Mouse (Mus musculus): ENCODE data around the gene Rims1.

The Rims1 gene

GRCm38 (mm10) chr1:22805726-22806625, at the start of gene Rims1:
Gene Rims1, minus strand, starts transcription at chr1:22805994.
- peak; percentile 75 for DNase-seq

- DNase-seq: no peak
Measured at GRCm38 (mm10) chr1:22806626-22807096, 867 bp upstream of the Rims1 start.

DNA sequence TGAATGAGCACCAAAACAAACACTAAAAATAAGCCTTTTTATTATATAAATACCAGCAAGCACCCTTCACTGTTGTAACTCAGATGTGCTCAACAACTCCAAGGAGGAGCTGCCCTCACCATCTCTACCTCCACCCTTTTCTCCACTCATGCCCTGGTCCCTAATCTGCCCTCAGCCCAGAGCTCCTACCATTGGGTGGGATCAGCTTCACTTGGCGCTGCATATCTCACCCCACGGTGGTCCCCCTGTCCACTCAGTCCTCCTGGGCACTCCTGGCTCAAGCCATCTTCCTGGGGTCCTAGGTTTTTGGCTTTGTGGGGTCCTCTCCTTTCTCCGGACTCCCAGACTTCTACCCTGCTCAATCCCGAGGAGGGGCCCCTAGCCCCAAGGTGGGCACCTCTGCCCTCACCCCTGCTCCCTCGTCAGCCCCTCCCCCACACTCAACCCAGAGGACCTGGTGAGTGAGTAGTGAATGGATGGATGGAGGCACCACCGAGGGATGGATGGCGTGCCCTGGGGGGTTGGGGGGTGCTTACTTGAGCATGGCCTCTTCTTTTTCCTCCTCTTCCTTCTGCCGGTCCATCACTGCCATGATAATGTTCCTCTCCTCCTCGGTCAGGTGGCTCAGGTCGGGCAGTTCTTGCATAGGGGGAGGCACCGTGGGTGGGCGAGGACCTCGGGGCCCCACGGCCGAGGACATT, 619 bp downstream of the Rims1 start:
- DNase-seq: no peak

DNA sequence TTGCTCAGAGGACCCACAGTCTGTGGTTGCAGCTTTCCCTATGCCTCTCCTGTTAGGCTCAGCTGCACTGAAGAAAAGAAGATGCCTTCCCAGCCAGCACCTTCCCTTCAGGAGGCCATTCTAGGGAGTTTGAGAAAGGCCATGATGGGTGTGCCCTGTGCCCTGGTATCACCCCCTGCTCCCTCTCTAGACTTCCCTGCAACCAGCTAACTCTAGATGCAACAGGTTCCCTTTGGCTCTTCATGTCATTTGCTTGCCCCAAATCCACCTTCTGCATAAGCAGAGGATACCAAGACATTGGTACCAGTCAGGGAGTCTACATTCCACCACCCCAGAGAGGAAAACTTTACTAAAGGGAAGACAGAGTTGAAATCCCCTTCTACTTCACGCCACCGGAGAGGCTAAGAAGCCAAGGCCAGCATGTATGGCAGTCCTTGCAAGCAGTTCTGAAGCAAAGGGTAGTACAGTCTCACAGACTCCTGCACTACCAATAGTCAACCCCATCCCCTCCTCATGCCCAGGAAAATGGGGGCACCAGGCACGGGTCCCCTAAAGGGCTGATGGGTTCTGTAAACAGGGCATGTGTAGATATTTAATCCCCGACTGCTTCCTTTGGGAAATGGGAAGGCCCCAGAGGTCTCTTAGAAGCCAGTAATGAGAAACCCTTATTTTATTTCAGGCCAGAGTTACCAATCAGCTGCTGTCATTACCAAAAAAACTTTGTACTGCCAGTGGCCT, 1.5 kb downstream of the Rims1 start:
- no peak for DNase-seq

DNA sequence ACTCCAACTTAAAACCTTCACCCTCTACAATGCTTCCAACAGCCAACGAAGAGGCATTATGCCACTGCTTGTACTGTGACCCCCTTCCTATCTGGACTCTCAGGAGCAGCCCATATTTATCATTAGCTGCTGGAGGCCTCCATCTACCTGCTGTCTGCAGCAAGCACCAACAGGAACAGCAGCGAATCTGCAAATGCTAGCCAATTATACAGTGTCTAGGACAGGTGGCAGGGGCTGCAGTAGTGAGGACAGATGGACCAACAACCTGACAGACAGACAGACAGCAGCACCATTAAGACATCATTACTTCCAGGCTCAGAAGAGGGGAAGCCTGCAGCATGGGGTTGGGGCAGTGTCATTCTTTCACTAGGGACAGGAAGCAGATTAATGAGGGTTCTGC, 2.3 kb downstream of the Rims1 start:
- no peak for DNase-seq

GRCm38 (mm10) chr1:22800276-22800675, 5.5 kb downstream of the Rims1 start:
- no peak for DNase-seq

DNA sequence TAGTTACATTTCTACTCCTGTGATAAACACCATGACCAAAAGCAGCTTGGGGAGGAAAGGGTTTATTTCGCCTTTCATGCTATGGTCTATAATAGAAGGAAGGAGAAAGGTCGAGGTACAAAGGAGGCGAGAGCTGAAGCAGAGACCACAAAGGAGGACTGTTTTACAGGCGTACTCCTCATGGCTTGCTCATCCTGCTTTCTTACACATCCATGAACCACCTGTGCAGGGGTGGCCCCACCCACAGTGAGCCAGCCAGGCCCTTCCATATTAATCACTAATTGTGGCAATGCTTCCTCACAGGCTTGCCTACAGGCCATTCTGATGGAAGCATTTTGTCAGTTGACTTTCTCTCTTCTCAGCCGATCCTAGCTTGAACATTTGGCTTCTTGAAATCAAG, 8.7 kb downstream of the Rims1 start:
- DNase-seq: no peak

DNA sequence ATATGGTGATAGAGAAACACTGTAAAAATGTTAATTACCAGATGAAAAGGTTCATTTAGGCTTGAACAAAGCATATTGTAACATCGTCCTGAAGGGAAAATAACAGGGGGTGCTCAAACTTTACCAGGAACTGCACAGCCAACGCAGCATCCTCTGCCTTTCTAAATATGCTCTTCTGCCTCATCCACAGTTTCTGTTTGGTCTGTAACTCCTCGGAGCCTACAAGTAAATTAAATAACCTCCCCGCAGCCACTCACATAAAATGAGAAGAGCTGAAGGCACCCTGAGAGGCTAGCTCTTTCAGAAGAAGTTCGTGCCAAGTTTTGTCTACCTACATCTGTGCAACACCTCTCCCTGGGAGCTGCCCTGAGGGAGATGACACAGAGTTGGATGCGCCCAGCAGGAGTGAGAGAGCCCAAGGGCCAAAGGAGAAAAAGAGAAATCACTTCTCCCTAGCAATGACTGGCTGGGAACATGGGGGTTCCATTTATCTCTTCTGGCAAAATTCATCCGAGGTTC, 16.3 kb downstream of the Rims1 start:
- DNase-seq: no peak

GRCm38 (mm10) chr1:22787616-22788015, 18.2 kb downstream of the Rims1 start:
- DNase-seq: no peak

DNA sequence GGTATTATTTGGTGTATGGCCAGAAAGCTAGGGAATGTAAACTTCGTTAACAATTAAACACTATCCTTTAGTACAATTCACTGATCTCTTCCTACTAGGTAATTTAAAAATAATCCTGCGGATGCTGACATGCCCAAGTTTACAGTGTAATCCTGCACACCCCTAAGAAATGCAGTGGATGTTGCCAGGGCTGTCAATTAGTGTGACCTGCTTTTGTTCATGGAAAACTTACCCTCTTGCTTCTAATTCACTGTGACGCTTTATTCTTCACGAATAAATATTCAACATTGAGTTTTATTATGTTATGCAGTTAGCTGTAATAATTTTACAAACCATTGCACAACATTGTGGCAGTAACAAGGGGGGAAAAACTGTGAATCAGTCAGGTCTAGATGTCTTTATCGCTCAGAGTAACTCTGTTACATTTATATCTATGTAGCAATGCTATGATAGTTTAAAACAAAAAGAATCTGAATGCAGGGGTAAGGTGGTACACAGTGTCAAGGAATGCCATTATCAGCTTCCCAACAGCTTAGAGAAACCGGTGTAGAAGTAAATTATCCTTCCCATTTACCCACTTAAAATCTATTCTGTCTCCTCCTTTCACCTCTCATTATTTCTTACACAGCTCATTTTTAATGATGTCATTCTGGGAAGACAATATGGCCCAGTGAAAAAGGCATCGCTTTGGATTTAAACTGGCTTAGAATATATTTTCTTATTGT, 35.1 kb downstream of the Rims1 start:
- DNase-seq: no peak

DNA sequence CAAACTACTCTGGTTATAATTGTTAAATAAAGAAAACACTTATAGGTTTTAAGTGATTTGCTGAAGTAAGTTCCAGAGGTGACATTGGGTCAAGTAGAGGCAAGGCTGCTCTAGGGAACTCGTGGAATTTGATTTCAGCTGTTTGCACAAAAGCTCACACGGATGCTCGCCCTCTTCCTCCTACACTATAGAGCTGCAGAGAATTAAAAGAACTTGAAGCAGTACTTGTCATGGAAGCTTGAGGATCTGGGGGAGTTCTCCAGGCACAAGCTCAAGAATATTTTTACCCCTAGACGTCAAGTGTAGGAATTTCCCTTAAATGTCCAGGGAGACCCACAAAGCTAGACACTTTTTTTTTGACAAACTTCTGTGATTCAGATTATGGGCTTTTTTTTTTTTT, 42.4 kb downstream of the Rims1 start:
- DNase-seq: no peak

DNA sequence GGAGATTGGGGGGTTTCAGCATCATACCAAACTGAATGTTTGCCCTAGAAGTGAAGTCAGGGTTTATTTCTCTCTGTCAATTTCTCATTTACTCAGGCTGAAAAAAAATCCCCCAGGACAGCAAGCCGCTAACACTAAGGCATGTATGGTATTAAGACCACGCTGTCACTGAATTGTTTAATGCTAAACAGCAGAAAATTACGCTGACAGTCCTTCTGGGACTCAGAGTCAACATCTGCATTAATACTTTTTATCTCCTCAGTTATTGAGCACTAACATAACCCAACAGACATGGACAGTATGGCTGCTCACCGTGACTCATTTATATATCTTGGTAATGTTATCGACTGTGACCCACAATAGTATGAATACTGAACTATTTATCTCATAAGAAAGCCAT, 43.0 kb downstream of the Rims1 start:
- no peak for DNase-seq

DNA sequence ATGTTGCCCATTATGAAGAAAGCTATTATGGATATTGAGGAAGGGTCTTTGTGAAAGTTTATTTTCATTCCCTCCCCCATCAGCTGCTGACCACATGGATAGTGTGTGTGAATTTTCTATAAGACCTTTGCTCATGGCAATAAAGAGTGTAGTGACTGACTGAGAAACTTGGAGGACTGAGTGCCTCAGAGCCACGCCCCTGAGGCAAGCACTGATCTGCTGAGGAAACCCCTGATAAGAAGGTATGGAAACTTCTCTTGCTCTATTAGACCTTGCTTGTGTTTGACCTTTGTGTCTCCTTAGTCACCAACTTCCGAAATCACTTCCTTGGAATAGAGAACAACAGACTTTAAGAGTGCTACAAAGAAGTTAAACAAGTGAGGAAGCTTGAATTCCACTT, 55.3 kb downstream of the Rims1 start:
- no peak for DNase-seq

DNA sequence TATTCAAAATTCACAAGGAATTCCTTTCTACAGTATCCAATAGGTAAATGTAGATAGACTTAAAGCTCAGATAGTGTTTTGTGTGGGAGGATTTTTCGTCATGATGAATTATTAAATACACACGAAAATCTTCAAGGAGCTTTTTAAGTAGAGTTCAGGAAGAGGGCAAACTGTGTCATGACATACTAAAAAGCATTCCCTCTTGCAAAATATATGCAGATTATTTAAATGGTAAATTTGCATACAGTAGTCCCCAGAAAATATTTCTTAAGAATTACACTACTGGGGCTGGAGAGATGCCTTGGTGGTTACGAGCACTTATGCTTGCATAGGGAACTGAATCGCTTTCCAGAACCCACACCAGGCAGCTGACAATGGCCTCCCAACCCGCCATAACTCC, 61.1 kb downstream of the Rims1 start:
- no peak for DNase-seq

DNA sequence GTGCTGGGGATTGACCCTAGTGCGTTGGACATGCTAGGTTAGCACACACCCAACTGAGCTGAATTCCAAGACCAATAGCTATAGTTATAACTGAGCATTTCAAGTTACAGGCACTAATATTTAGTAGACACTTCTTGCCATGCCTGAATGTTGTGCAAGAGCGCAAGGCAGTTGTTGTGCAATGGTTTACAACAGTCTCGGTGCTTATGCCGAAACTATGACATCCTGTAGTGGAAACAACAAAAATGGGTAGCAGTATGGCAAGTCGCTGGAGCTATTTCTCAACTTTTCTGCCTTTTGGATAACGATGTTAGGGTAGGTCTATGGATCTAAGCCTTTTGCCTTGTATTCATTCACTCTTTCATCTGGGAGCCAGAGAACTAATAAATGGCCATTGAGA, 68.3 kb downstream of the Rims1 start:
- DNase-seq: no peak

- DNase-seq: no peak
Measured at GRCm38 (mm10) chr1:22734429-22734828, 71.4 kb downstream of the Rims1 start.

DNA sequence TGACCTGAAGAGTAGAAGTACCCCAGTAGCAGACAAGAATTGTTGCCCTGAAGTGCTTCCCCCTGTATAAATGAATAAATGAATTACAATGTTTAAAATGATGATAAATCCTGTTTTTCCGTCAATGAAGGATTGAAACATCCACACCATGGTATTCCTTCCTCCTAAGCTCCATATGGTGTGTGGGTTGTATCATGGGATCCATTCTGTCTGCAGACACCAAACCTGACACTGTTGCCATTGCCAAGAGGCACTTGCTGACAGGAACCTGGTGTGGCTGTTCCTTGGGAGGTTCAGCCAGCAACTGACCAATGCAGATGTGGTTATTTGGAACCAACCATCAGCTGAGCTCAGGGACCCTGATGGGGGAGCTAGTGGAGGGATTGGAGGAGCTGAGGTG, 72.5 kb downstream of the Rims1 start:
- DNase-seq: peak; percentile 20

DNA sequence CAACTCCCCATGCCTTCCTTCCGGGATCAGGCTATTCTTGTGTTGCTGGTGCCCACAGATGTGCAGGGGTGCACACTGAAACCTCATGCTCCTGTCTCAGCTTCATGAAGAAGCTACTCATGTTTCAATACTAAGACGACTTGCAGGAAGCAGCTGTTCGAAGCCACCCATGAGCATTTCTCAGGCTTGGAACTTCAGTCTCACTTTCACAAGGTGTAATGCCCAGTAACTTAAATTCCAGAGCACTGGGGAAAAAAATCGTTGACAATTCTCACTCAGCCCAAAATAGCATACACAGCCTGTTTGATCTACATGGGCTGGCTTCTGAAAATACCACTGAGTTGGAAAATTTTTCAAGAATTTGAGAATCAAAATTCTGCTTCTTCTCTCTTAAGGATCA, 77.6 kb downstream of the Rims1 start:
- DNase-seq: no peak

- DNase-seq: no peak
Measured at GRCm38 (mm10) chr1:22721706-22722105, 84.1 kb downstream of the Rims1 start.

- no peak for DNase-seq
Measured at GRCm38 (mm10) chr1:22720714-22721113, 85.1 kb downstream of the Rims1 start.

- peak; percentile 36 for DNase-seq
Measured at GRCm38 (mm10) chr1:22709461-22709860, 96.3 kb downstream of the Rims1 start.

DNA sequence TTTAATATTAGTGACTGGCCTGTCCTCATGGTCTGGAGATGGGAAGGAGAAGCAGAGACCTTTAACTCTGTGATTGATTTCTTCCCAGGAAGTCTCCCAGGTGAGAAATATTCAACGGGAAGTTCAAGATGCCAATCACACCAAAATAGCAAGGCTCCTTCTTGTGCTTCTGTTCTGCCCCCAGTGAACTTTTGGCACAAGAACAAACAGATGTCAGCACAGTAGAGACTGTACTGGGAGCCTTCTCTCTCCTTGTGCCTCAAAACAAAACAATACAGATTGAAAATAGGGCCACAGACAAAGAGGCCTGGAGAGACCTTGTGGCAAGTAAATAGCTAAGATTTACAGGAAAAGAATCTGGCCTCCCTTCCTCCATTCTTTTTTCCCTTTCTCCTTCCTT, 110.7 kb downstream of the Rims1 start:
- no peak for DNase-seq

- no peak for DNase-seq
Measured at GRCm38 (mm10) chr1:22694514-22694913, 111.3 kb downstream of the Rims1 start.

Measured in layer of hippocampus, adult 9-11 months (tissue).